Mouse (Mus musculus): ENCODE measurements around the gene Hist4h4. TPM values are rescaled to one million over a fixed set of nuclear protein-coding genes. Genes with fewer than 3 reads are reported as not detected.

Hist4h4 gene
- polyA plus RNA-seq, 1 experiment: 0.62 TPM

- Histone ChIP-seq H3K4me1 (ENCODE audit: control insufficient read depth, insufficient read depth, low read length) (peaks cover 8% of the 10 kb centered on the region; the same call in 1 of the 2 replicates), H3K27ac (ENCODE audit: insufficient read depth, low read length) (no peak overlapping the region), H3K27me3 (ENCODE audit: control insufficient read depth, insufficient read depth, low read length) (no peaks in the 10 kb centered on the region), H3K4me3 (replicated peaks; ENCODE audit: insufficient read depth, low read depth, low read length) (no peak overlapping the region)
- DNase-seq: no peak
- TF ChIP-seq CTCF (IDR thresholded peaks at IDR 0.05; ENCODE audit: borderline replicate concordance, insufficient read depth, low read depth, low read length) (no peak), POLR2A (IDR thresholded peaks at IDR 0.05; ENCODE audit: borderline replicate concordance, insufficient read depth, low read length) (no peak)
- 25% methylated on average over 4 of the region's 4 CpGs for WGBS
Observed at GRCm38 (mm10) chr6:136813117-136813516, 8.9 kb upstream of the Hist4h4 start.

DNA sequence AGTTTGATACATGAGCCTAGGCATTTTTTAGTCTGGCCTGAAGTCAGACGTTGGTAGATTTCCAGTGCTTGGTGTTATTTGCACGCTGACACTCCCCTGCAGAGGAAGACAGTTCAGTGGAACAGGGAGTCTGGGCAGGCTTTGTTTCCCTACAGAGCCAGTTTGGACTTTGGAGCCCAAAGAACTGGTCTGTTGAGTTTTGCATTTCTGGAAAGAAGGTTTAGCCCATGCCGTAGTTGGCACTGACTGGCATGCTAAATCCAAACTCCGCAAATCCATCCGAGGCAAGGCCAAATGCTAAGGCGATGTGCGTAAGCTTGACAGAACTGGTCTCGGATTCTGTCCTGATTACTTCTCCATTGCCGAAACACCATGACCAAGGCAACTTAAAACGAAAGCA lies 7.0 kb upstream of the Hist4h4 start:
- DNase-seq: no peak
- no peaks in the 10 kb centered on the region for H3K27me3 ChIP-seq (ENCODE audit: control insufficient read depth, insufficient read depth, low read length)
- H3K4me3 ChIP-seq (replicated peaks; ENCODE audit: insufficient read depth, low read depth, low read length): no peak overlapping the region
- no peak for TF ChIP-seq CTCF (IDR thresholded peaks at IDR 0.05; ENCODE audit: borderline replicate concordance, insufficient read depth, low read depth, low read length)
- no peak for TF ChIP-seq POLR2A (IDR thresholded peaks at IDR 0.05; ENCODE audit: borderline replicate concordance, insufficient read depth, low read length)
- peaks cover 8% of the 10 kb centered on the region; the same call in 1 of the 2 replicates for H3K4me1 ChIP-seq (ENCODE audit: control insufficient read depth, insufficient read depth, low read length)
- 79% methylated on average over 10 of the region's 10 CpGs for WGBS
- H3K27ac ChIP-seq (ENCODE audit: insufficient read depth, low read length): no peak overlapping the region

- no peak for TF ChIP-seq POLR2A (IDR thresholded peaks at IDR 0.05; ENCODE audit: borderline replicate concordance, insufficient read depth, low read length)
- TF ChIP-seq CTCF (IDR thresholded peaks at IDR 0.05; ENCODE audit: borderline replicate concordance, insufficient read depth, low read depth, low read length): no peak
- H3K4me3 ChIP-seq (replicated peaks; ENCODE audit: insufficient read depth, low read depth, low read length): peak overlapping the region; percentile 9
- H3K27me3 ChIP-seq (ENCODE audit: control insufficient read depth, insufficient read depth, low read length): no peaks in the 10 kb centered on the region
- no peak for DNase-seq
- H3K27ac ChIP-seq (ENCODE audit: insufficient read depth, low read length): no peak overlapping the region
- peaks cover 8% of the 10 kb centered on the region; the same call in 1 of the 2 replicates for H3K4me1 ChIP-seq (ENCODE audit: control insufficient read depth, insufficient read depth, low read length)
- WGBS: 81% methylated on average over 13 of the region's 13 CpGs
Observed at GRCm38 (mm10) chr6:136809673-136810072, 5.5 kb upstream of the Hist4h4 start.

DNA sequence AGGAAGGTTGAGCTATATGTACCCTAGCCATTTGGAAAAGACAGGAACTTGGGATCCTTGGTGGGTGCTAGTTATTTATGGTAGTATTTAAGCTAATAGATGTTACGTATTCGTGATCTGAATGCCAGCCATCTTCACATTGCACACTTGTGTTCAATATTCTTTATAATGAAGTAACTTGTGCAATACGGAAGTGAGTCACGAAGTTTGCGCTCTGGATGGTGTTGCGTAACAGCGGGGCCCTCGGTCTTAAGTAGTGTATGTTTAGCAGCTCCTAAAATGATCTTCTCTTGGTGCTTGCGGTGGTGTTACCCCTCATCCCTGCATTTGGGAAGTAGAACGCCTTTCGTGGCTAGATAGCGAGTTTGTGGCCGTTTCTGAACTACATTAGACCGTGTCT lies 4.9 kb upstream of the Hist4h4 start:
- Histone ChIP-seq H3K4me1 (ENCODE audit: control insufficient read depth, insufficient read depth, low read length) (peaks cover 8% of the 10 kb centered on the region; the same call in 1 of the 2 replicates), H3K27ac (ENCODE audit: insufficient read depth, low read length) (no peak overlapping the region), H3K27me3 (ENCODE audit: control insufficient read depth, insufficient read depth, low read length) (no peaks in the 10 kb centered on the region), H3K4me3 (replicated peaks; ENCODE audit: insufficient read depth, low read depth, low read length) (peak overlapping the region; percentile 59)
- TF ChIP-seq POLR2A (IDR thresholded peaks at IDR 0.05; ENCODE audit: borderline replicate concordance, insufficient read depth, low read length): no peak
- TF ChIP-seq CTCF (IDR thresholded peaks at IDR 0.05; ENCODE audit: borderline replicate concordance, insufficient read depth, low read depth, low read length): no peak
- DNase-seq: no peak
- WGBS: 39% methylated on average over 14 of the region's 14 CpGs

DNA sequence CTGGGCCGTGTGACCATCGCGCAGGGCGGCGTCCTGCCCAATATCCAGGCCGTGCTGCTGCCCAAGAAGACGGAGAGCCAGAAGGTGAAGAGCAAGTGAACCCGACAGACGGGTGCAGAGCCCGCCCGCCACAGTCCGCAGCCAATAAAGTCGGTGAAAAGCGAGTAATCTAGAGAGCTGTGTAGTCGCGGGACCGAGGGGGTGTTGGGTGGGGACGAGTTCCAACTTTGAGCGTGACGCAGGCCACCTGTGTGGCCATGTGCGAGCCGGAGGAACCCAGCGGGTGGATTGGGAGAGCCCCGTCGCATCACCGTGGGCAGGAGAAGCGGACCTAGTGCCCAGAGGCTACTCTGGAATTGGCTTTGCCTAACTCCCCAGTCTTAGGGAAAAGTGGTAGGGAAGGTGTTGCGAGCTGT lies 4.4 kb upstream of the Hist4h4 start:
- H3K4me3 ChIP-seq (replicated peaks; ENCODE audit: insufficient read depth, low read depth, low read length): peak overlapping the region; percentile 59
- H3K27ac ChIP-seq (ENCODE audit: insufficient read depth, low read length): no peak overlapping the region
- H3K4me1 ChIP-seq (ENCODE audit: control insufficient read depth, insufficient read depth, low read length): peaks cover 8% of the 10 kb centered on the region; the same call in 1 of the 2 replicates
- WGBS: 1% methylated on average over 28 of the region's 28 CpGs
- no peaks in the 10 kb centered on the region for H3K27me3 ChIP-seq (ENCODE audit: control insufficient read depth, insufficient read depth, low read length)
- TF ChIP-seq CTCF (IDR thresholded peaks at IDR 0.05; ENCODE audit: borderline replicate concordance, insufficient read depth, low read depth, low read length) (no peak), POLR2A (IDR thresholded peaks at IDR 0.05; ENCODE audit: borderline replicate concordance, insufficient read depth, low read length) (no peak)
- no peak for DNase-seq

DNA sequence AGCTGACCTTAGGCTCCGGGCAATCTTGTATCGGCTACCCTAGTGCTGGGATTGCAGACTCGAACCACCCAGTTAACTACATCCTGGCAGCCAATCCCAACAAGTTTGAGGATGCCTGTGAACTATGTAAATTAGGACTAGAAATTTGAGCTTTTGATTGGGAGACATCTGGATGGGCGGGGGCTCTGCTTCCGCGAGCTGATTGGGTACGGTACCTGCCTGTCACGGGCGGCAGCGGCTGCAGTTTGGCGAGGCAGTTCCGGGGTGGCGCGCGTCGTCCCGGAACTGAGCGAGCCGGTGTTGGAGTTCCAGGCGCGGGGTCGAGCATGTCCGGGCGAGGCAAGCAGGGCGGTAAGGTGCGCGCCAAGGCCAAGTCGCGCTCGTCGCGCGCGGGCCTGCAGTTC lies 3.8 kb upstream of the Hist4h4 start, which contains the start of gene H2afj:
TSS of gene H2afj (plus strand) at position 231 of the 404 bp plus-strand sequence.
- DNase-seq: peak; percentile 97 to 99
- TF ChIP-seq CTCF (IDR thresholded peaks at IDR 0.05; ENCODE audit: borderline replicate concordance, insufficient read depth, low read depth, low read length): no peak
- peak; percentile 40; the same call in 1 of the 2 replicates for TF ChIP-seq POLR2A (IDR thresholded peaks at IDR 0.05; ENCODE audit: borderline replicate concordance, insufficient read depth, low read length)
- H3K4me3 ChIP-seq (replicated peaks; ENCODE audit: insufficient read depth, low read depth, low read length): peak within 1 kb of the TSS; percentile 59
- peaks cover 8% of the 10 kb centered on the region; the same call in 1 of the 2 replicates for H3K4me1 ChIP-seq (ENCODE audit: control insufficient read depth, insufficient read depth, low read length)
- peak within 1 kb of the TSS; percentile 58; the same call in 1 of the 2 replicates for H3K27ac ChIP-seq (ENCODE audit: insufficient read depth, low read length)
- no peaks in the 10 kb centered on the region for H3K27me3 ChIP-seq (ENCODE audit: control insufficient read depth, insufficient read depth, low read length)
- WGBS: 0% methylated on average over 34 of the region's 34 CpGs

DNA sequence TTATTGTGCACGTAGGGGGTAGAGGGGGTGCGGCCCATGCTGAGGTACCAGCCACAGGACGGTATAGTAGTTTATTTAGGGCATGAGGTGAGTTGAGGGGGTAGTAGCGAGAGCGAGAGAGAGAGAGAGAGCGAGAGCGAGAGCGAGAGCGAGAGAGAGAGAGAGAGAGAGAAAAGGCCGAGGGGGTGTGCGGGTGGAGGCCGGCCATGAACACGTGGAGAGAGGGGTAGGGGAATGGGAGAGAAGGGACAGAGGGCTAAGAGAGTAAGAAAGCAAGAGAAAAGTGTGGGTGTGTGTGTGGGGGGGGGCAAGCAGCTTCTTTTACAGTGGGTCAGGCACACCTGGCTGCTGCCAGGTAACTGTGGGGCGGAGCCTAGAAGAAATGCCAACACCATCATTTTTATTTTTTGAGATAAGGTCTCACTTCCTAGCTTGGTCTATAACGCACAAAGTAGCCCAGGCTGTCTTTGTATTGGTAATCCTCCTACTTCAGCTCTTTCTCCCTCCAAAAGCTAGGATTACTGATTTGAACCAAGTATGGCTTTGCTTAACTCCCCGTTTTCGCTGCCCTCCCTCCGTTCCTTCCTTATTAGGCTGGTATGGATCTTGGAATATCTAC lies 3.3 kb upstream of the Hist4h4 start:
- no peaks in the 10 kb centered on the region for H3K27me3 ChIP-seq (ENCODE audit: control insufficient read depth, insufficient read depth, low read length)
- WGBS: 29% methylated on average over 18 of the region's 18 CpGs
- TF ChIP-seq POLR2A (IDR thresholded peaks at IDR 0.05; ENCODE audit: borderline replicate concordance, insufficient read depth, low read length) (no peak), CTCF (IDR thresholded peaks at IDR 0.05; ENCODE audit: borderline replicate concordance, insufficient read depth, low read depth, low read length) (no peak)
- H3K4me1 ChIP-seq (ENCODE audit: control insufficient read depth, insufficient read depth, low read length): peaks cover 8% of the 10 kb centered on the region; the same call in 1 of the 2 replicates
- peak overlapping the region; percentile 58; the same call in 1 of the 2 replicates for H3K27ac ChIP-seq (ENCODE audit: insufficient read depth, low read length)
- no peak for DNase-seq
- H3K4me3 ChIP-seq (replicated peaks; ENCODE audit: insufficient read depth, low read depth, low read length): peak overlapping the region; percentile 53

DNA sequence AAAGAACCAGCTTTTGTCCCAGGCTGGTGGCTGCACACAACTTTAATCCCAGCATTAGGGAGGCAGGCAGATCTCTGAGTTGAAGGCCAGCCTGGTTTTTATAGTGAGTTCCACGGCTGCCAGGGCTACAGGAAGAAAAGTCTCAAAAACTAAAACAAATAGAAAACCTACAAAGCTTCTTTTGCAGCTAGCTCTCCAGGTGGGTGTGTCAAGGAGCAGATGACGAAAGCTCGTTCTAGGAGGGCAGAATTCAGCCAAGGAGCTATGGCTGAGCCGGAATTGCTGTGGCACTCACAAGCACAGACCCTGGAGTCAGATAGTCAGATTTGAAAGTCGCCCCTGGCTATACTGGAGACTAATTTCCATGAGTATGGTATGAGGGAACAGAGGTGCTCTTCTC lies 2.6 kb upstream of the Hist4h4 start:
- TF ChIP-seq CTCF (IDR thresholded peaks at IDR 0.05; ENCODE audit: borderline replicate concordance, insufficient read depth, low read depth, low read length): no peak
- TF ChIP-seq POLR2A (IDR thresholded peaks at IDR 0.05; ENCODE audit: borderline replicate concordance, insufficient read depth, low read length): no peak
- Histone ChIP-seq H3K27ac (ENCODE audit: insufficient read depth, low read length) (no peak overlapping the region), H3K4me3 (replicated peaks; ENCODE audit: insufficient read depth, low read depth, low read length) (no peak overlapping the region), H3K27me3 (ENCODE audit: control insufficient read depth, insufficient read depth, low read length) (no peaks in the 10 kb centered on the region), H3K4me1 (ENCODE audit: control insufficient read depth, insufficient read depth, low read length) (peaks cover 8% of the 10 kb centered on the region; the same call in 1 of the 2 replicates)
- no peak for DNase-seq
- 82% methylated on average over 5 of the region's 5 CpGs for WGBS

All from cerebellum, adult 2 months (tissue).